Mouse (Mus musculus) lung, embryonic 14.5 days (tissue): Measurements from ENCODE around the gene Dmd. TPM values are rescaled to one million over a fixed set of nuclear protein-coding genes. Genes with fewer than 3 reads are reported as not detected.
"Not testable (repeated sequence)": the region's sequence is repeated elsewhere in the genome, so short reads cannot be mapped to it uniquely, and the experiment has no call there.

ENCODE experiments used
- ATAC-seq: fragments of 200-750 bp; cut with Nextera tagmentation; 2 replicates; pipeline ENCODE4 v1.8.0; 2017; ENCODE audit warnings: mild to moderate bottlenecking, moderate TSS enrichment, moderate library complexity; ENCODE audit not compliant: insufficient read depth
- DNase-seq: peaks from one replicate; pipeline ENCODE4 v3.0.0-alpha.2; 2015
- H3K27ac ChIP-seq: fragments of 300-500 bp; sonication (generic); 2 replicates; pipeline ENCODE4 v1.5.1; 2014; ENCODE audit warnings: low read depth, mild to moderate bottlenecking, moderate library complexity
- H3K27me3 ChIP-seq: fragments of 300-500 bp; sonication (generic); 2 replicates; pipeline ENCODE4 v1.6.1; 2014; ENCODE audit warnings: low read length, control low read depth; ENCODE audit not compliant: insufficient read depth
- H3K36me3 ChIP-seq: fragments of 300-500 bp; sonication (generic); 2 replicates; pipeline ENCODE4 v1.6.1; 2014; ENCODE audit warnings: control low read depth; ENCODE audit not compliant: insufficient read depth
- H3K4me1 ChIP-seq: fragments of 300-500 bp; sonication (generic); 2 replicates; pipeline ENCODE4 v1.6.1; 2014; ENCODE audit warnings: antibody characterized with exemption, control low read depth; ENCODE audit not compliant: insufficient read depth
- H3K4me2 ChIP-seq: fragments of 300-500 bp; sonication (generic); 2 replicates; pipeline ENCODE4 v1.6.1; 2014; ENCODE audit warnings: mild to moderate bottlenecking
- H3K4me3 ChIP-seq: fragments of 300-500 bp; sonication (generic); 2 replicates; pipeline ENCODE4 v1.5.1; 2014; ENCODE audit warnings: low read depth, low read length
- H3K9ac ChIP-seq: fragments of 300-500 bp; sonication (generic); 2 replicates; pipeline ENCODE4 v1.6.1; 2014
- H3K9me3 ChIP-seq: fragments of 300-500 bp; sonication (generic); 2 replicates; pipeline ENCODE4 v1.6.1; 2016; ENCODE audit warnings: low read depth, low read length, control low read depth
- CTCF ChIP-seq: IDR thresholded peaks from 2 replicates; pipeline ENCODE4 v1.5.1; 2016; ENCODE audit warnings: antibody characterized with exemption, low read depth
- WGBS: fragments of 180-500 bp; shearing (Covaris S2); extraction: QIAGEN DNeasy Blood & Tissue Kit; methylation state at CpG from one replicate; pipeline ENCODE4 v1.1.7; 2014; 5-methylcytosine and 5-hydroxymethylcytosine counted together
- polyA plus RNA-seq: library from polyadenylated mRNA; unstranded; fragments of >200 nt; fragmentation: Nextera tagmentation; extraction: Ambion mirVana; gene quantifications from 2 replicates; pipeline ENCODE4 v1.2.1, GENCODE M21; 2014

Gene Dmd
- polyA plus RNA-seq, 1 experiment from 2014 or later, result 26.6 TPM

DNA sequence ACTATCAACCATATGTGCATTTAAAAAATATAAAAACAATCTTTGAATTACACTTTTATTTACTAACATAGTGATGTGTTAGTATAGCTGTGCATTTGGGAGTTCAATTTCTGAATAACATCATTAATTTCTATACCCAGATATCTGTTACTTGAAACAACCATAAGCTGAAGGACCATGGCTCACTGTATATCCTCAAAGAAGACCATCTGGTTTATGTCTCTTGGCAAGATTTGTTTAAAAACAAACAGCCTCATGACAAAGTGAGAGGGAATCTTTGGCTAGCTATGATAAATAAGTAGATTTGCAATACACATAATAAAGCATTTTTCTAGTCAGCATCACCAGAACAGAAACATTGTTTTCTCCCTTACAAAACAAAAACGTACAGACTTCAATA lies 1027.2 kb downstream of the Dmd start:
- DNase-seq (peak; percentile 70), ATAC-seq (peak; percentile 73)
- H3K36me3 ChIP-seq, result no peaks in the 10 kb centered on the region
- no peak for TF ChIP-seq CTCF
- no peak overlapping the region for H3K4me2 ChIP-seq
- no peaks in the 10 kb centered on the region for H3K27me3 ChIP-seq
- H3K4me1 ChIP-seq, result no peaks in the 10 kb centered on the region
- no peak overlapping the region for H3K9ac ChIP-seq
- no peaks in the 10 kb centered on the region for H3K9me3 ChIP-seq
- WGBS, result 41% methylated on average over 1 of the region's 1 CpGs
- H3K27ac ChIP-seq, result no peak overlapping the region
- no peak overlapping the region for H3K4me3 ChIP-seq

DNA sequence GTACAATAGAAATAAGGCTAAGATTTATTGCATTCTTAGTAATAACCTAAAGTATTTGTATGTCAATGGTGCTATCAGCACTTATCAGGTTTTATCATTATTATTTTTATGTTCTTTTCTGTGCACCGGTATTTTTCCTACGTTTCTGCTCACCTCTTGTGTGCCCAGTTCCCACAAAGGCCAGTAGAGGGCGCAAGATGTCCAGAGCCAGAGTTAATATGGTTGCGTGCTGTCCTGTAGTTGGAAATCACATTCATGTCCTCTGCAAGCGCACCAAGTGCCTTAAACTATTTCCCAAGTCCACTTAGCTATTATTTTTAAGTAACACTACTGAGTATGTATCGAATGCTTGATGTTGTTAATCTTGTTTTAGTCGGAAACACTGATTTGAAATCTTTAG lies 1052.6 kb downstream of the Dmd start:
- ATAC-seq (no peak; the same call in 1 of the 2 replicates), DNase-seq (peak; percentile 70)
- Histone ChIP-seq H3K9me3 (no peaks in the 10 kb centered on the region), H3K27ac (no peak overlapping the region), H3K27me3 (no peaks in the 10 kb centered on the region), H3K4me2 (no peak overlapping the region), H3K9ac (no peak overlapping the region), H3K4me3 (no peak overlapping the region), H3K4me1 (no peaks in the 10 kb centered on the region), H3K36me3 (no peaks in the 10 kb centered on the region)
- WGBS, result 35% methylated on average over 7 of the region's 7 CpGs
- TF ChIP-seq CTCF, result peak; percentile 77

DNA sequence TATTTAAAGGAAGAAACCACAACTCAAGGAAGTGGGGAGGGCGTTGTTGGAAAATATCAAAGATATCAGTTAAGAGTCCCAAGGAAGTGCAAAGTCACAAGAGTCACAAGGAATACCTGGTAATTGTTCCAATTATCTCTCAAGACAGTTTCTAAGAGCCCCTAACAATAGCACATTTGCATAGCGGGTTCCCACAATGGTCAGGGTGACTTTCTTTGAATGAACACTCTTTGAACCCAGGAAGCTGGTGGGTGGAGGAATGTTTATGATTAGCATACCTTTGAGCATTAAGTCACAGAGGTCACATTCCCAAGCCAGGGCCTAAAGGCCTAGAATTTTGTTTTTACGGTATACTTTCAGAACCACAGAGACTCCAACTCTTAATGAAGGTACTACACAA lies 1113.8 kb downstream of the Dmd start:
- not testable (repeated sequence) for ATAC-seq, H3K4me1 ChIP-seq, H3K9me3 ChIP-seq, DNase-seq, H3K27me3 ChIP-seq, H3K27ac ChIP-seq, H3K36me3 ChIP-seq, H3K4me3 ChIP-seq, H3K9ac ChIP-seq, H3K4me2 ChIP-seq
- WGBS, result 91% methylated on average over 3 of the region's 3 CpGs

DNA sequence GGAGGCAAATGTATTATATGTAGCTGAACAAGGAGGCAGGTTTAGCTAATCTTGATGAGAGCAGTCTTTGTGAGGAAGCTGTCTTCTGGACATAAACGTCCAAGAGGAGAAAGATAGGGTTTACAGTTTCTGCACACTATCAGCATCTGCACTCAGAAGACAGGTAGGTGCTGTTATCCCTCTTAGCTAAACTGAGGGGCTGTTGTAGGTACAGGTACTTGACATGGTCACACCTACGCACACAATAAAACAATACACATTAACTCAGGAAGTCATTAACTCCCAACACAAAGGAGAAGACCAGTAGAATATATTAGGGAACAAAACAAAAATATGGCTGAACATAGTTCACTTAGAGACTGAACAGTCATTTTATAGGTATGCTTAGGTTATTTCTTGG lies 1217.2 kb downstream of the Dmd start:
- no peak overlapping the region for H3K4me2 ChIP-seq
- no peaks in the 10 kb centered on the region for H3K36me3 ChIP-seq
- 58% methylated on average over 2 of the region's 2 CpGs for WGBS
- ATAC-seq (no peak), DNase-seq (no peak)
- TF ChIP-seq CTCF, result no peak
- no peaks in the 10 kb centered on the region for H3K27me3 ChIP-seq
- H3K9ac ChIP-seq, result no peak overlapping the region
- H3K27ac ChIP-seq, result no peak overlapping the region
- H3K4me1 ChIP-seq, result no peaks in the 10 kb centered on the region
- H3K9me3 ChIP-seq, result no peaks in the 10 kb centered on the region
- no peak overlapping the region for H3K4me3 ChIP-seq

DNA sequence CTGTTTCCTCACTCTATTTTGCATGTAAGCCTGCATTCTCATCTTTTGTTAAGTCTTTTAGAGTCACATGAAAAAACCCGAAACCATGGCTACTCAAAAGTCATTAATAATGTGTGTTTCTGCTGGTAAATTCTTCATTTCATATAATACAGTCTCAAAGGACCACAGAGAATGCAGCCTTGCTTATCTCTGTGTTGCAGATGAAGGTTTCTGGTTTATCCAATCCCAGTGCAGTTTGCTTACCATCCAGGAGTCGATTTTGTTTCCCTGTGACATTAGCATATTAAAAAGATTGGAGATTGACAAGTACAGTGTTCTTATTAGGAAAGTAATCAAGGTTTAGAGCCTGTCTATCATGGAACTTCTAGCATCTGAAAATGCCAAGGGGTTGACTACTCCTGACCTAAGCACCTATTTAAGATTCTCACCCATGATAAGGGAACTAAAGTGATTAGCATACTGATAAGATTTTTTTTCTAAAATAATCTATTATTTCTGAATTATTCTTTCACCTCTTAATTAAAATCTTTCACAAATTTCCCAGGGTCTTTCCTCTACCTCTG lies 1292.7 kb downstream of the Dmd start:
- Histone ChIP-seq H3K9ac (no peak overlapping the region), H3K27ac (no peak overlapping the region), H3K4me2 (no peak overlapping the region), H3K4me3 (no peak overlapping the region), H3K9me3 (no peaks in the 10 kb centered on the region), H3K27me3 (no peaks in the 10 kb centered on the region), H3K36me3 (no peaks in the 10 kb centered on the region), H3K4me1 (no peaks in the 10 kb centered on the region)
- WGBS, result 50% methylated on average over 2 of the region's 2 CpGs
- no peak for TF ChIP-seq CTCF
- ATAC-seq (no peak), DNase-seq (no peak)

DNA sequence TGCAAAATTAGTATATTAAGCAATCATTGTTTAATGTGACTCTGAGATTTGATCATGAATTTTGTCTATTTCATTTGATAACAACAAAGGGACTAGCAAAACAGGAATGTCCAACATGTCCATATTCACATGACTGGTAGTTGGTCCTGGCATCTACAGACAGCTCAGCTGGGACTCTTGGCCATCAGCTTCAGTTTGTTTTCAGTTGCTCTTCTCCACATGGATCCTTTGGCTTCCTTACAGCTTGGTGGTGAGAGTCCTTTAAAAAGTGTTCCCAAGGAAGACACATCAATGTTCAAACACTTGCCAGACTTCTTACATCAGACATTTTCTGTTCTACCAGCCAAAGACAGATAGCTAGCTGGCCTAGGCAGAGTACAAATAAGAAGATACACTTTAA lies 1381.9 kb downstream of the Dmd start:
- ATAC-seq, result no peak
- Histone ChIP-seq H3K27me3 (no peaks in the 10 kb centered on the region), H3K9ac (no peak overlapping the region), H3K4me1 (no peaks in the 10 kb centered on the region), H3K36me3 (no peaks in the 10 kb centered on the region), H3K27ac (no peak overlapping the region), H3K4me2 (no peak overlapping the region), H3K9me3 (no peaks in the 10 kb centered on the region), H3K4me3 (no peak overlapping the region)
- DNase-seq, result no peak
- no peak for TF ChIP-seq CTCF

DNA sequence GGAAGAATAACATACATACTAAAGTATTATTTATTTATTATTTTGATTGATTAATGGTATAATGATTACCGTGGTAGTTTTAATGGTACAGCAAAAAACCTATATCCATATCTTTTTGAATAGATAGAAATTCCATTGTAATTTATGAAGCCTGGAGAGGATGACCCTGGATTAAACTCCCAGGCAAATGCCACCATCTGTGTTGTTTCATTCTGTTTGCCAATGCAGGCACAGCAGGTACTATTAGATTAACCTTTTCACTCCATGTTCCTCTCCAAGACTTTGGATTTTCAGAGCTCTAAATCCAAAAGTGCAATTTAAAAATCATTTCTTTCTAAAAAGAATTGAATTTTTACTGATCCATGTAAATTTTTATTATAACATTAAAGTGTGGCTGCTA lies 1383.5 kb downstream of the Dmd start:
- no peak for ATAC-seq
- no peak for DNase-seq
- H3K27ac ChIP-seq, result no peak overlapping the region
- no peak for TF ChIP-seq CTCF
- H3K4me2 ChIP-seq, result no peak overlapping the region
- H3K36me3 ChIP-seq, result no peaks in the 10 kb centered on the region
- no peaks in the 10 kb centered on the region for H3K9me3 ChIP-seq
- H3K9ac ChIP-seq, result no peak overlapping the region
- WGBS, result 86% methylated on average over 1 of the region's 1 CpGs
- no peaks in the 10 kb centered on the region for H3K4me1 ChIP-seq
- H3K4me3 ChIP-seq, result no peak overlapping the region
- H3K27me3 ChIP-seq, result no peaks in the 10 kb centered on the region

DNA sequence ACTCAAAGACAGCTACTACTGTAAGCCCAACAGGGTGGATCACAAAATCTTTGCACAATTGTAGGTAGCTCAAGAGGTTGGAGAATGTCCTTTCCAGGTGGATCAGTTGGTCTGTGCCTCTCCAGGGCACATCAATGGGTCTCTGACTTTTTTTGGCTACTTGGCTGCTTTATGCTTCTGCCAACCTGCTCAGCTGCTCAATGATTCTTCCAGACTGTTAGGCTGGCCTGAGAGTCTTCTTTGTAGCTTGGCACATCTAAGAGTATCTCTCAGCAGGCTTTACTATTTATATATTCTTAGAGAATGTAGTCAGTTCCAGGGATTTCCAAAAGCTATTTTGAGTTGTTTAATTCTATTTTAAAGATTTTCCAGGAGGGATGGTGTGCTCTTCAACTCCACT lies 1416.3 kb downstream of the Dmd start:
- Histone ChIP-seq H3K4me3 (no peak overlapping the region), H3K4me2 (no peak overlapping the region), H3K36me3 (no peaks in the 10 kb centered on the region), H3K9ac (no peak overlapping the region), H3K9me3 (no peaks in the 10 kb centered on the region), H3K4me1 (no peaks in the 10 kb centered on the region), H3K27ac (no peak overlapping the region), H3K27me3 (no peaks in the 10 kb centered on the region)
- no peak for TF ChIP-seq CTCF
- ATAC-seq (no peak), DNase-seq (no peak)
